Mouse (Mus musculus) embryo, embryonic 10 days (tissue): ENCODE measurements around the gene Pappa2.

Experiments
- DNase-seq: peaks from one replicate; pipeline ENCODE4 v3.0.0-alpha.2; 2015; ENCODE audit warnings: low spot score

Gene Pappa2

GRCm38 (mm10) chr1:158980390-158980789 lies at the start of gene Pappa2:
Pappa2 (minus strand) TSS chr1:158980490.
- no peak for DNase-seq

- DNase-seq: no peak
Measured at GRCm38 (mm10) chr1:159029106-159029505, 48.8 kb upstream of the Pappa2 start.

GRCm38 (mm10) chr1:159014940-159015660 lies 34.8 kb upstream of the Pappa2 start:
- no peak for DNase-seq

- DNase-seq: no peak
Measured at GRCm38 (mm10) chr1:158987042-158987441, 6.8 kb upstream of the Pappa2 start.

- no peak for DNase-seq
Measured at GRCm38 (mm10) chr1:158962340-158962739, 17.9 kb downstream of the Pappa2 start.

- DNase-seq: no peak
Measured at GRCm38 (mm10) chr1:158960984-158961383, 19.3 kb downstream of the Pappa2 start.

GRCm38 (mm10) chr1:158960549-158960948 lies 19.7 kb downstream of the Pappa2 start:
- peak; percentile 15 for DNase-seq

GRCm38 (mm10) chr1:158956361-158956760 lies 23.9 kb downstream of the Pappa2 start:
- no peak for DNase-seq

GRCm38 (mm10) chr1:158954785-158955184 lies 25.5 kb downstream of the Pappa2 start:
- no peak for DNase-seq

GRCm38 (mm10) chr1:158953479-158954207 lies 26.6 kb downstream of the Pappa2 start:
- peak; percentile 94 for DNase-seq

- no peak for DNase-seq
Measured at GRCm38 (mm10) chr1:158949041-158949440, 31.2 kb downstream of the Pappa2 start.

- DNase-seq: no peak
Measured at GRCm38 (mm10) chr1:158947981-158948735, 32.1 kb downstream of the Pappa2 start.

GRCm38 (mm10) chr1:158944936-158945335 lies 35.4 kb downstream of the Pappa2 start:
- DNase-seq: no peak

- DNase-seq: no peak
Measured at GRCm38 (mm10) chr1:158942864-158943263, 37.4 kb downstream of the Pappa2 start.

- peak; percentile 72 for DNase-seq
Measured at GRCm38 (mm10) chr1:158940966-158941365, 39.3 kb downstream of the Pappa2 start.

- DNase-seq: no peak
Measured at GRCm38 (mm10) chr1:158934447-158934846, 45.8 kb downstream of the Pappa2 start.

GRCm38 (mm10) chr1:158931202-158931827 lies 49.0 kb downstream of the Pappa2 start:
- peak; percentile 24 for DNase-seq

GRCm38 (mm10) chr1:158929369-158929768 lies 50.9 kb downstream of the Pappa2 start:
- no peak for DNase-seq

GRCm38 (mm10) chr1:158920451-158920850 lies 59.8 kb downstream of the Pappa2 start:
- no peak for DNase-seq

- DNase-seq: no peak
Measured at GRCm38 (mm10) chr1:158918890-158919289, 61.4 kb downstream of the Pappa2 start.

- no peak for DNase-seq
Measured at GRCm38 (mm10) chr1:158917067-158917466, 63.2 kb downstream of the Pappa2 start.

- no peak for DNase-seq
Measured at GRCm38 (mm10) chr1:158915592-158915991, 64.7 kb downstream of the Pappa2 start.
